Mouse (Mus musculus) G1E (cell line): ENCODE data around the gene Gabrg2.

Source experiments
- CTCF ChIP-seq: IDR thresholded peaks from 2 replicates; pipeline ENCODE4 v1.5.1; 2012; ENCODE audit warnings: low read depth, low read length, inconsistent platforms, mixed read lengths
- POLR2AphosphoS5 ChIP-seq: IDR thresholded peaks from 2 replicates; pipeline ENCODE4 v1.6.1; 2012; ENCODE audit warnings: low read depth, low read length, inconsistent platforms; ENCODE audit not compliant: insufficient replicate concordance

- TF ChIP-seq CTCF (no peak), POLR2AphosphoS5 (no peak)
These were observed 86.6 kb downstream of the Gabrg2 start for GRCm38 (mm10) chr11:41914066-41914465.
